Mouse (Mus musculus): ENCODE measurements at regions not wholly inside any gene's neighbourhood (a gene's known extent, or its start where the extent isn't known, plus 50 kb on each side); places are given as distances from the start of the nearest gene placed in this dataset.

DNA sequence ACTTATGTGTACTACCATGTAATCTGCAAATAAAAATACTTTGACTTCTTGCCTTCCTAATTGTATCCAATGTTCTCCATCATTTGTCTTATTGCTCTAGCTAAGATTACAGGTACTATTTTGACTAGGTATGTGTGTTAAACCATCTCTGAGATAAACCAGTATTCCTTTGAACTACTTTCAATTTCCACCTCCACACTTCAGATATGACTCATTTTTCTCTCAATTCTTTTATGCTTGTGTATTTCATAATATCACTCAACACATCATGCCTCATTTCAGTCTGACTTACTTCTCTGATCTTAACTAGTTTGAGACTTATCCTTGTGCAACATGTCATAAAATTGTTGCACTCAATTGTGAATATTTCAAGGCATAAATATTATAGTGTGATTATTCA lies 388.9 kb downstream of the Arl4a start:
- no peak for TF ChIP-seq E2F4 (IDR thresholded peaks at IDR 0.05; ENCODE audit: insufficient read depth)
- no peak for TF ChIP-seq POLR2A (IDR thresholded peaks at IDR 0.05; ENCODE audit: insufficient read length, low read depth)
- no peak for TF ChIP-seq SRF (IDR thresholded peaks at IDR 0.05; ENCODE audit: control insufficient read depth, insufficient read length, low read depth)
- no peak for TF ChIP-seq USF1 (IDR thresholded peaks at IDR 0.05; ENCODE audit: low read depth)
- TF ChIP-seq MYOD1 (IDR thresholded peaks at IDR 0.05; ENCODE audit: control insufficient read depth in 1 of 3, insufficient read length in 2 of 3, low read depth in 2 of 3) = no peak
- TF ChIP-seq MAX (IDR thresholded peaks at IDR 0.05; ENCODE audit: low read depth) = no peak
- TF ChIP-seq TCF12 (IDR thresholded peaks at IDR 0.05; ENCODE audit: insufficient read depth, poor library complexity, severe bottlenecking) = no peak
- no peak for TF ChIP-seq MYOG (IDR thresholded peaks at IDR 0.05; ENCODE audit: control insufficient read depth in 1 of 3, insufficient read depth in 1 of 3, insufficient read length in 2 of 3, low read depth in 2 of 3)
- no peak for TF ChIP-seq REST (IDR thresholded peaks at IDR 0.05; ENCODE audit: insufficient read depth, insufficient read length)
- TF ChIP-seq POLR2AphosphoS2 (IDR thresholded peaks at IDR 0.05; ENCODE audit: insufficient read length, low read depth) = no peak
- TF ChIP-seq CEBPB (IDR thresholded peaks at IDR 0.05; ENCODE audit: insufficient read depth, poor library complexity, severe bottlenecking) = no peak
